Mouse (Mus musculus): ENCODE results near the gene Btf3.

- TF ChIP-seq CTCF (IDR thresholded peaks at IDR 0.05; ENCODE audit: low read depth) (no peak), EP300 (IDR thresholded peaks at IDR 0.05; ENCODE audit: low read depth) (no peak)
Measured at GRCm38 (mm10) chr13:98340506-98340905, 23.7 kb upstream of the Btf3 start.
